Mouse (Mus musculus) kidney, embryonic 14.5 days (tissue): ENCODE measurements around the gene Polr3c. TPM values are rescaled to one million over a fixed set of nuclear protein-coding genes. Genes with fewer than 3 reads are reported as not detected.
A peak's percentile ranks its signal among the peaks of the same experiment; 100 is the strongest.

Experiments used
- ATAC-seq: fragments of 200-750 bp; cut with Nextera tagmentation; 2 replicates; pipeline ENCODE4 v1.8.0; 2017; ENCODE audit warnings: moderate number of reproducible peaks, mild to moderate bottlenecking, moderate TSS enrichment, moderate library complexity; ENCODE audit not compliant: low FRiP score, low TSS enrichment
- H3K27ac ChIP-seq: fragments of 300-500 bp; sonication (generic); 2 replicates; pipeline ENCODE4 v1.5.1; 2014; ENCODE audit warnings: low read depth, mild to moderate bottlenecking, low read length, moderate library complexity, mixed read lengths
- H3K27me3 ChIP-seq: fragments of 300-500 bp; sonication (generic); 2 replicates; pipeline ENCODE4 v1.6.1; 2014; ENCODE audit warnings: mild to moderate bottlenecking, low read length; ENCODE audit not compliant: control insufficient read depth, insufficient read depth
- H3K36me3 ChIP-seq: fragments of 300-500 bp; sonication (generic); 2 replicates; pipeline ENCODE4 v1.6.1; 2014; ENCODE audit warnings: low read length, mixed read lengths; ENCODE audit not compliant: control insufficient read depth, insufficient read depth
- H3K4me1 ChIP-seq: fragments of 300-500 bp; sonication (generic); 2 replicates; pipeline ENCODE4 v1.6.1; 2014; ENCODE audit warnings: low read length, mixed read lengths; ENCODE audit not compliant: control insufficient read depth, insufficient read depth
- H3K4me2 ChIP-seq: fragments of 300-500 bp; sonication (generic); replicated peaks from 2 replicates; pipeline ENCODE4 v1.6.1; 2014; ENCODE audit warnings: low read depth, mild to moderate bottlenecking, low read length
- H3K4me3 ChIP-seq: fragments of 300-500 bp; sonication (generic); 2 replicates; pipeline ENCODE4 v1.5.1; 2014; ENCODE audit warnings: mild to moderate bottlenecking, low read length
- H3K9ac ChIP-seq: fragments of 300-500 bp; sonication (generic); 2 replicates; pipeline ENCODE4 v1.6.1; 2014; ENCODE audit warnings: low read depth, mild to moderate bottlenecking, low read length, moderate library complexity
- H3K9me3 ChIP-seq: fragments of 300-500 bp; sonication (generic); 2 replicates; pipeline ENCODE4 v1.6.1; 2016; ENCODE audit warnings: low read length; ENCODE audit not compliant: control insufficient read depth
- WGBS: fragments of 180-500 bp; shearing (Covaris S2); extraction: QIAGEN DNeasy Blood & Tissue Kit; methylation state at CpG from one replicate; pipeline ENCODE4 v1.1.7; 2014; 5-methylcytosine and 5-hydroxymethylcytosine counted together
- polyA plus RNA-seq: library from polyadenylated mRNA; unstranded; fragments of >200 nt; fragmentation: Nextera tagmentation; extraction: Ambion mirVana; gene quantifications from 2 replicates; pipeline ENCODE4 v1.2.1, GENCODE M21; 2014

The Polr3c gene
- polyA plus RNA-seq, 1 experiment from 2014 or later = 38.5 TPM

DNA sequence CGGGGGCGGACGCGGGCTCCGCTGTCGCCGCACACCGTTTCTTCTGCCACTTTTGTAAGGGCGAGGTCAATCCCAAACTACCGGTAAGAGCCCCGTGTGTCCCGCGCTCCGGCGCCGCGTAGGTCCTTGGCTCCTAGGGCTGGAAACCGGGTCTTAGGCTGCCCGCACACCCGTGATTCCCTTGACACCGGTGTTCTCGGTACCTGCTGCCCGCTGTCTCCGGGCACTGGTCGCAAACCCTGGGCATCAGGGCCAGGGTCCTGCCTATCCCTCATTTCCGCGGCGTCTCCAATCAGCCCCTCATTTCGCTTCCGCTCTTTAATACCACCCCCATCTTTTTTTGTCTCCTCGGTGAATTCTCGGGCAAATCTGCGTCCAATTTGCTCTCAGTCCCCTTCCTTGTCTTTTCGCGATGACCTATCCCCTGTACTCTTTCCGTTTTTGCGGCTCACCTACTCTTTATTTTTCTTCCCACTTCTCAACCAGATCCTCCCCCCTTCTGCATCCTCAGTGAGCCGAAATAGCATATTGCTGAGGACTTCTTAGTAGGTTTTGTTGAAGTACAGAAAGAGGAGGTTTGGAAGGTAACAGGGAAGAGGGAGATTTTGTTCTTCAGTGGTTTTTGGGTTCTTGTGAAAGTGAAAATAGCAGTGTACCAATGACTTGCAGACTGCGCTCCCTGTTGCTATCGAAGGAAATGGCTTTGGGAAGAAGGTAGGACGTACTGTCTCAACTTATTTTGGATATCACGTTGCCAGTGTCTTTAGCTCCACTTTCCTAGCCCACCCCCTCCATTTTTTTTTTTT, 603 bp upstream of the Polr3c start:
- peak overlapping the region; percentile 85 for H3K9ac ChIP-seq
- ATAC-seq = peak; percentile 43
- peak overlapping the region; percentile 65 for H3K4me2 ChIP-seq
- peak overlapping the region; percentile 81 for H3K27ac ChIP-seq
- no peaks in the 10 kb centered on the region for H3K27me3 ChIP-seq
- peak overlapping the region; percentile 93 for H3K4me3 ChIP-seq
- WGBS = under 1% methylated on average over 41 of the region's 42 CpGs
- H3K4me1 ChIP-seq = peaks cover 14% of the 10 kb centered on the region
- H3K36me3 ChIP-seq = peaks cover 12% of the 10 kb centered on the region
- H3K9me3 ChIP-seq = no peaks in the 10 kb centered on the region

DNA sequence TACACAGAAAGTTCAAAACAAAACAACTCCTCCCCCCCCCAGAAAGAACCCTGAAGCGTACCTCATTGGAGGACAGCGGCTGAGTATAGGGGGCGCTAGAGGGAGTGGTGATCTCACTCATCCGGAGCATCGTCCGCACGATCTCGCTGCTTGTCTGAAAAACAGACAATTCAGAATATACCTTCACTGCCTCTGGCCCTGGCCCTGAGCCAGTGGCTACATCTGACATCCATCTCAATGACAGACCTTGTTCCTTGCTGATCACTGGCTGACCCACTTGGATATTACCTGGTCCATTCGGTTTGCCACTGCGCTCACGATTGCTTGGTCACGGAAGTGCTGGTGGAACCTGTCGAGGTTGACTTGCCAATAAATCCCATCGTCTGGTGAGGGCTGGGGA, 8.3 kb downstream of the Polr3c start:
- WGBS = 35% methylated on average over 14 of the region's 14 CpGs
- Histone ChIP-seq H3K9ac (no peak overlapping the region), H3K27me3 (no peaks in the 10 kb centered on the region), H3K36me3 (peaks cover 58% of the 10 kb centered on the region), H3K4me3 (no peak overlapping the region), H3K4me2 (no peak overlapping the region), H3K9me3 (no peaks in the 10 kb centered on the region), H3K27ac (no peak overlapping the region), H3K4me1 (no peaks in the 10 kb centered on the region)
- ATAC-seq = no peak

DNA sequence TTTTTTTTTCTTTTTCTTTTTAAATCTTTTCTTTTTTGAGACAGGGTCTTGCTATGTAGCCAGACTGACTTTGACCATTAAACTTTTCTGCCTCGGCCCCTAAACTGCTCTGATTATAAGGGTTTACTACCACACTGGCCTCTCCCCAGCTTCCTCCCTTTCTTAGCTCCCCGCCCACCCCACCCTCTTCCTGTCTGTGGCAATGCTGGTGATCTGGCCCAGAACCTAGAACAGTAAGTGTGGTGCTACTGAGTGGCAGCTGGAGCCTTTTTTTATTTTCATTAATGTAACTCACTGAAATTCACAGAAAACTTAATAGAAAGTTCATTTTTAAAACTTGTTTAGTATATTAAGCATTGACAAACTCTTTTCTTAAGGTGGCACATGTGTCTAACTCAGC, 11.6 kb downstream of the Polr3c start:
- Histone ChIP-seq H3K9me3 (no peaks in the 10 kb centered on the region), H3K9ac (no peak overlapping the region), H3K27me3 (no peaks in the 10 kb centered on the region), H3K4me1 (no peaks in the 10 kb centered on the region), H3K4me2 (no peak overlapping the region), H3K36me3 (peaks cover 55% of the 10 kb centered on the region), H3K27ac (no peak overlapping the region), H3K4me3 (no peak overlapping the region)
- 51% methylated on average over 2 of the region's 2 CpGs for WGBS
- no peak for ATAC-seq

- 85% methylated on average over 5 of the region's 5 CpGs for WGBS
- Histone ChIP-seq H3K27ac (no peak overlapping the region), H3K9me3 (no peaks in the 10 kb centered on the region), H3K4me1 (no peaks in the 10 kb centered on the region), H3K27me3 (no peaks in the 10 kb centered on the region), H3K36me3 (peaks cover 61% of the 10 kb centered on the region), H3K4me3 (no peak overlapping the region), H3K9ac (no peak overlapping the region), H3K4me2 (no peak overlapping the region)
- no peak for ATAC-seq
Measured at GRCm38 (mm10) chr3:96714286-96714685, 13.1 kb downstream of the Polr3c start.

- no peak for ATAC-seq
- Histone ChIP-seq H3K4me1 (no peaks in the 10 kb centered on the region), H3K27ac (no peak overlapping the region), H3K4me2 (peak overlapping the region; percentile 96; the same call in 1 of the 2 replicates), H3K9me3 (no peaks in the 10 kb centered on the region), H3K9ac (no peak overlapping the region), H3K4me3 (no peak overlapping the region), H3K36me3 (peaks cover 47% of the 10 kb centered on the region), H3K27me3 (no peaks in the 10 kb centered on the region; the same call in 1 of the 2 replicates)
- 55% methylated on average over 2 of the region's 2 CpGs for WGBS
Measured at GRCm38 (mm10) chr3:96708684-96709064, 18.8 kb downstream of the Polr3c start.

DNA sequence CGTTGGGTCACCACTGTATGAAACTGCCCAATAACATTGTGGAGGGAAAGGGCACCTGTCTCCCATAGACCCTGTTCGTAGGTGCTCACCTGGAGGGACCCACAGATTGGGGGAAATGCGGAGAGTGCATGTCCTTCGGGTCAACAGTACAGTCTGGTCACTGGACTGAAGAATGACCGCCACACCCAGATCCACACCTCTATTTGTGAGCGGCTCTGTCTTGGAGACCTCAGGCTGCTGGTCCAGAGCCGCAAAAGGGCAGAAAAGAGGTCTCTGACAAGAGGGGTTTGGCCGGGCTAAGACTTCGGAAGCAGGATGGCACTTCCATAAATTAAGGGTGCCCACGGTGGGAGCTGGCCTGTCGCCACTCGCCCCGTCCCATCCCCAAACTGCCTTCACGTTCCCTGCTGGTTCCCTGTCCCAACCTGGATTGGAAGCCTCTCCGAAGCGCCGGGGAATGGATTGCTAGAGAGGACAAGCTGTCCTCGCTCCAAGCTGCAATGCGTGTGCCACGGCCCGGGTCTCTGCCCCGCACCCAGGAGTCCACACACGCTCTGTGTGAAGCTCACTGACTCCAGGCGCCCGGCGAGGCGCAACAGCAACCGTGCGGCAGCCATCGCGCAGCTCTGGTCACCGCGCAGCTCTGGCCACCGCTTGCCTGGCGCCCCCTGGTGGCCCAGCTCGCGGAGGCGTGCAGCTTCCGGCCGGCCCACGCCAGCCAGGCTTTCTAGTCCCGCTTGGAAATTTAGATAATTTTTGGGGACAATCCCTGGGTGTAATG, 19.3 kb downstream of the Polr3c start, which contains the start of gene Nudt17:
TSS of gene Nudt17 (minus strand) at position 660 of the 781 bp plus-strand sequence.
- Histone ChIP-seq H3K9me3 (no peaks in the 10 kb centered on the region), H3K27me3 (no peaks in the 10 kb centered on the region; the same call in 1 of the 2 replicates), H3K4me3 (peak within 1 kb of the TSS; percentile 54), H3K4me2 (peak within 1 kb of the TSS; percentile 96), H3K27ac (no peak within 1 kb of the TSS), H3K36me3 (peaks cover 49% of the 10 kb centered on the region), H3K4me1 (no peaks in the 10 kb centered on the region), H3K9ac (peak within 1 kb of the TSS; percentile 72)
- 4% methylated on average over 42 of the region's 42 CpGs for WGBS
- peak; percentile 87 for ATAC-seq

DNA sequence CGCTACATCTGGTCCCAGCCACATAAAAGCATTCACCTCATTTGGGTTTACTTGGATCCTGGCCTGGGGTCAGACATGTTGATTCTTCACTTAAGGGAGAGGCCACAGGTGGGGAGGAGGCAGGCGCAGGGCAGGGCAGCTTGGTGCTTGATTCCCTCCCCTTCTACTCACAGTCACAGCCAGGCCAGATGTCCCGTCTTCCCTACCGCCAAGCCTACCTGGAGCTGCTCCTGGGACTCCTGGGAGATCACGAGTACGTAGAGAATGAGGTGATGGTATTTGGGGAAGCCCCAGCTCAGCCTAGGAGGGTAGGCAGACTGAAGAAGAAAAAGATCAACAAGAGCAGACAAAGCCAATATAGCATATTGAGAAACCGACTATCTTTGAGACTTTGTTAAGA, 20.4 kb downstream of the Polr3c start:
- Histone ChIP-seq H3K9ac (no peak overlapping the region), H3K4me3 (no peak overlapping the region), H3K9me3 (no peaks in the 10 kb centered on the region), H3K4me2 (no peak overlapping the region), H3K27me3 (no peaks in the 10 kb centered on the region; the same call in 1 of the 2 replicates), H3K27ac (no peak overlapping the region), H3K36me3 (peaks cover 56% of the 10 kb centered on the region), H3K4me1 (no peaks in the 10 kb centered on the region)
- no peak for ATAC-seq
- 78% methylated on average over 7 of the region's 7 CpGs for WGBS

DNA sequence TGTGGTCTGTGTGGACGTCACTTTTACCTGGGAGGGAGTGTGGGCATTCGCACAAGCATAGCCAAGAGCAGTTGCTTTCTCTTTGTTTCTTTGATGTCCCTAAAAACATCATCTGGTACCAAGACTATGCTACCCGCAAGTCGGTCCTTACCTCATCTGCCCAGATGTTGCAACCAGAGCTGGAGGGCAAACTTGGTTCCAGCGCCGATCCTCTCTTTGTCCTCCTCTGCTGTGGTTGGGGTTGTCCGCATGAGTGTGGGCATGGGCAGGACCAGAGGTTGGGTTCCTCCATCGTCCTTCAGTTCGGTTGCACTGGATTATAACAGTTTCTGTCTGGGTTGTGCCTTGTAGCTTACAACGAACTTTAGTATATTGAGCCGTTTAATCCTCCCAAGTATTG, 21.2 kb downstream of the Polr3c start:
- no peaks in the 10 kb centered on the region for H3K4me1 ChIP-seq
- no peaks in the 10 kb centered on the region; the same call in 1 of the 2 replicates for H3K27me3 ChIP-seq
- H3K27ac ChIP-seq = no peak overlapping the region
- H3K4me3 ChIP-seq = no peak overlapping the region
- no peak for ATAC-seq
- H3K4me2 ChIP-seq = no peak overlapping the region
- no peaks in the 10 kb centered on the region for H3K9me3 ChIP-seq
- WGBS = 88% methylated on average over 11 of the region's 11 CpGs
- H3K9ac ChIP-seq = no peak overlapping the region
- peaks cover 56% of the 10 kb centered on the region for H3K36me3 ChIP-seq

DNA sequence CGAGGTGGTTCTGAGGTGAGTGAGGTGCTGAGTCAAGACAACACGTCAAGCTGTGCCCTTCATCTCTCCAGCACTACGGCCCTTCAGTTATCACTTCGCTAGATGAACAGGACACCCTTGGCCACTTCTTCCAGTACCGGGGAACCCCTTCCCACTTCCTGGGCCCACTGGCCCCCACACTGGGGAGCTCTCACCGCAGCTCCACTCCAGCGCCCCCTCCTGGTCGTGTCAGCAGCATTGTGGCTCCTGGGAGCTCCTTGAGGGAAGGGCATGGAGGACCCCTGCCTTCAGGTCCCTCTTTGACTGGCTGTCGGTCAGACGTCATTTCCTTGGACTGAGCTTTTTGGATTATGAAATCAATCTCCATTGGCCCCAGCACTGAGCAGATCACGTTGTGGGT, 22.6 kb downstream of the Polr3c start:
- Histone ChIP-seq H3K27me3 (no peaks in the 10 kb centered on the region; the same call in 1 of the 2 replicates), H3K36me3 (peaks cover 58% of the 10 kb centered on the region), H3K27ac (no peak overlapping the region), H3K9ac (no peak overlapping the region), H3K4me2 (no peak overlapping the region), H3K4me1 (no peaks in the 10 kb centered on the region), H3K4me3 (no peak overlapping the region), H3K9me3 (no peaks in the 10 kb centered on the region)
- 68% methylated on average over 11 of the region's 11 CpGs for WGBS
- no peak for ATAC-seq
